Mouse (Mus musculus) hindbrain, embryonic 12.5 days (tissue): ENCODE data around the gene Pou2f1. TPM values are rescaled to one million over a fixed set of nuclear protein-coding genes. Genes with fewer than 3 reads are reported as not detected.

Experiments
- ATAC-seq: fragments of 200-750 bp; cut with Nextera tagmentation; 2 replicates; pipeline ENCODE4 v1.8.0; 2017; ENCODE audit warnings: moderate TSS enrichment; ENCODE audit not compliant: low FRiP score
- H3K27ac ChIP-seq: fragments of 300-500 bp; sonication (generic); 2 replicates; pipeline ENCODE4 v1.5.1; 2016; ENCODE audit warnings: mild to moderate bottlenecking
- H3K27me3 ChIP-seq: fragments of 300-500 bp; sonication (generic); 2 replicates; pipeline ENCODE4 v1.6.1; 2016; ENCODE audit warnings: mild to moderate bottlenecking
- H3K36me3 ChIP-seq: fragments of 300-500 bp; sonication (generic); 2 replicates; pipeline ENCODE4 v1.6.1; 2016; ENCODE audit warnings: mild to moderate bottlenecking
- H3K4me1 ChIP-seq: fragments of 300-500 bp; sonication (generic); 2 replicates; pipeline ENCODE4 v1.6.1; 2016
- H3K4me2 ChIP-seq: fragments of 300-500 bp; sonication (generic); replicated peaks from 2 replicates; pipeline ENCODE4 v1.6.1; 2016; ENCODE audit warnings: mild to moderate bottlenecking
- H3K4me3 ChIP-seq: fragments of 300-500 bp; sonication (generic); 2 replicates; pipeline ENCODE4 v1.5.1; 2016; ENCODE audit warnings: mild to moderate bottlenecking
- H3K9ac ChIP-seq: fragments of 300-500 bp; sonication (generic); 2 replicates; pipeline ENCODE4 v1.6.1; 2016; ENCODE audit warnings: mild to moderate bottlenecking, moderate library complexity
- H3K9me3 ChIP-seq: fragments of 300-500 bp; sonication (generic); replicated peaks from 2 replicates; pipeline ENCODE4 v1.6.1; 2016; ENCODE audit warnings: mild to moderate bottlenecking
- WGBS: fragments of 180-500 bp; shearing (Covaris S2); methylation state at CpG from one replicate; pipeline ENCODE4 v1.1.7; 2016; 5-methylcytosine and 5-hydroxymethylcytosine counted together
- polyA plus RNA-seq: library from polyadenylated mRNA; unstranded; fragments of >200 nt; fragmentation: Nextera tagmentation; extraction: Ambion mirVana; gene quantifications from 2 replicates; pipeline ENCODE4 v1.2.1, GENCODE M21; 2016

Gene Pou2f1
- polyA plus RNA-seq, 1 experiment from 2014 or later: 21.0 TPM

DNA sequence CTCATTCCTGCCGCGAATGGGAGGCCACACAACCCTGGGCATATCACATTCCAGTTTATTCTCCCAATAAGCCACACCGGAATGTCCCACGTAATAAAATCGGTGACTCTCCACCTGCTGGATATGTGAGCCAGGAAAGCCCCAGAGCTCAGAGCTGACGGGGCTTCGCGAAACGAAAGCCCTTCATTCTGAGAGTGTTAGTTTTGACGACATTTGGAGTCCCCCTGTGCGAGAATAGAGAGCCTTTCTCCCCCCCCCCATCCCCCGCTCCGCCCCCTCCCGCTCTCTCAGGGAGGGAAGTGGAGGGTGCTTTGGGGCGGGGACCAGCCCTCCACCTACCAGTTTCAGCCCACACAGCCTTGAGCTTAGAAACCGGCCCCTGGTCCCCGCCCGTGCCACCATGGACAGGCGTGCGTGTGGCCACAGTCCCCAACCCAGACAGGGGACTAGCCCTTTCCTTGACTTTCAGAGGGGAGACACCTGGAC is 158.0 kb downstream of the Pou2f1 start:
- Histone ChIP-seq H3K36me3 (no peaks in the 10 kb centered on the region), H3K4me1 (peaks cover 23% of the 10 kb centered on the region), H3K27ac (no peak overlapping the region), H3K9ac (peak overlapping the region; percentile 67), H3K4me2 (peak overlapping the region; percentile 100), H3K27me3 (peaks cover 60% of the 10 kb centered on the region), H3K4me3 (peak overlapping the region; percentile 47), H3K9me3 (no peaks in the 10 kb centered on the region)
- ATAC-seq: peak; percentile 63
- WGBS: 2% methylated on average over 18 of the region's 20 CpGs

GRCm38 (mm10) chr1:165843586-165843985 is 158.9 kb downstream of the Pou2f1 start:
- H3K27ac ChIP-seq: no peak overlapping the region
- no peak for ATAC-seq
- H3K9ac ChIP-seq: no peak overlapping the region
- no peaks in the 10 kb centered on the region for H3K36me3 ChIP-seq
- no peak overlapping the region for H3K4me3 ChIP-seq
- peaks cover 23% of the 10 kb centered on the region for H3K4me1 ChIP-seq
- no peak overlapping the region for H3K4me2 ChIP-seq
- WGBS: 67% methylated on average over 3 of the region's 3 CpGs
- H3K27me3 ChIP-seq: peaks cover 65% of the 10 kb centered on the region
- no peaks in the 10 kb centered on the region for H3K9me3 ChIP-seq

DNA sequence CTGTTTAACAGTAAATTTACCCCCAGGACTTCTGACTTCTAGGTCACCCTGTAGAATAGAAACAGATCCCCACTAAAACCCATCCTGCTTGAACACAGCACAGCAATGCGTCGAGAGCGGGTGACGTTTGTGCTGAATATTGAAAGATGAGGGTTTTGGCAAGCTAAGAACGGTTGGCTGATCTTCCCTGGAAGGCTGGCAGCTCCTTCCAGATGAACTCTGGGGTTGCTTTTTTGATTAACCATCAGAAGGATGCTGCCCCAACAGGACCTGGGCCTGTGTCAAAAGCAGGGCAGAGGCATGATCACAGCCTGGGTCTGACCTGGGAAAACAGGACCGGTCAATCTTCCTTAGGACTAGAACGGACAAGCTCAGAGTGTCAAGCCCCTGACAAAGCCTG is 160.3 kb downstream of the Pou2f1 start:
- WGBS: 59% methylated on average over 7 of the region's 7 CpGs
- H3K4me2 ChIP-seq: no peak overlapping the region
- no peak overlapping the region for H3K27ac ChIP-seq
- no peaks in the 10 kb centered on the region for H3K9me3 ChIP-seq
- no peaks in the 10 kb centered on the region for H3K36me3 ChIP-seq
- peaks cover 60% of the 10 kb centered on the region for H3K27me3 ChIP-seq
- no peak for ATAC-seq
- peaks cover 32% of the 10 kb centered on the region for H3K4me1 ChIP-seq
- H3K9ac ChIP-seq: no peak overlapping the region
- no peak overlapping the region for H3K4me3 ChIP-seq

GRCm38 (mm10) chr1:165840548-165841230 is 161.8 kb downstream of the Pou2f1 start:
- Histone ChIP-seq H3K27me3 (peaks cover 51% of the 10 kb centered on the region), H3K4me3 (peak overlapping the region; percentile 32), H3K9ac (peak overlapping the region; percentile 52), H3K9me3 (no peaks in the 10 kb centered on the region), H3K4me1 (peaks cover 43% of the 10 kb centered on the region), H3K36me3 (no peaks in the 10 kb centered on the region), H3K27ac (no peak overlapping the region), H3K4me2 (peak overlapping the region; percentile 61)
- WGBS: 8% methylated on average over 31 of the region's 31 CpGs
- peak; percentile 32; the same call in 1 of the 2 replicates for ATAC-seq

GRCm38 (mm10) chr1:165839201-165839600 is 163.3 kb downstream of the Pou2f1 start:
- H3K36me3 ChIP-seq: no peaks in the 10 kb centered on the region
- no peak overlapping the region for H3K9ac ChIP-seq
- no peak overlapping the region for H3K27ac ChIP-seq
- 75% methylated on average over 4 of the region's 4 CpGs for WGBS
- ATAC-seq: no peak
- H3K9me3 ChIP-seq: no peaks in the 10 kb centered on the region
- no peak overlapping the region for H3K4me3 ChIP-seq
- peaks cover 38% of the 10 kb centered on the region for H3K4me1 ChIP-seq
- no peak overlapping the region for H3K4me2 ChIP-seq
- peaks cover 39% of the 10 kb centered on the region for H3K27me3 ChIP-seq

GRCm38 (mm10) chr1:165837546-165837945 is 164.9 kb downstream of the Pou2f1 start:
- Histone ChIP-seq H3K4me3 (no peak overlapping the region), H3K9me3 (no peaks in the 10 kb centered on the region), H3K4me2 (no peak overlapping the region), H3K27ac (peak overlapping the region; percentile 62), H3K36me3 (no peaks in the 10 kb centered on the region), H3K9ac (no peak overlapping the region), H3K4me1 (peaks cover 48% of the 10 kb centered on the region), H3K27me3 (peaks cover 24% of the 10 kb centered on the region)
- WGBS: 33% methylated on average over 8 of the region's 8 CpGs
- ATAC-seq: no peak

DNA sequence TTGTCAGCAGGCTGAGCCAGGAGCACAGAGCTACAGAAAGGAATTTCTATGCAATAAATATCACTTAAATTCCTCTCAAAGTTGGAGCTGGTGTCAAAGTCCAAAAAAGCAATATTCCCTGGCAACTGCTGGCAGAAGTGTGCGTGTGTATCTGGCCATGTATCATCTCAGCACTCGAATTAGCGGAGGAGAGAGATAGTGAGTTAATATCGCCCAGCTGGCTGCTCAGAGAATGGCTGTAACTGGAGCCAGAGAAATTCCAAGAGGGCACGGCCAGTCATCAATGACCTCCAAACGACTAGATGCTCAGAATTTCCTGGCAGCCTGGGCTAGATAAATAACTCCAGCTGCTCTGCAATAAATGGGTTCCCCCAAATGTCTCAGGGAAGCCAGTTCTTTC is 166.0 kb downstream of the Pou2f1 start:
- Histone ChIP-seq H3K4me3 (no peak overlapping the region), H3K9ac (no peak overlapping the region), H3K27me3 (peaks cover 18% of the 10 kb centered on the region), H3K36me3 (no peaks in the 10 kb centered on the region), H3K4me1 (peaks cover 48% of the 10 kb centered on the region), H3K27ac (peak overlapping the region; percentile 40; the same call in 1 of the 2 replicates), H3K4me2 (no peak overlapping the region), H3K9me3 (no peaks in the 10 kb centered on the region)
- no peak for ATAC-seq
- WGBS: 28% methylated on average over 6 of the region's 6 CpGs

DNA sequence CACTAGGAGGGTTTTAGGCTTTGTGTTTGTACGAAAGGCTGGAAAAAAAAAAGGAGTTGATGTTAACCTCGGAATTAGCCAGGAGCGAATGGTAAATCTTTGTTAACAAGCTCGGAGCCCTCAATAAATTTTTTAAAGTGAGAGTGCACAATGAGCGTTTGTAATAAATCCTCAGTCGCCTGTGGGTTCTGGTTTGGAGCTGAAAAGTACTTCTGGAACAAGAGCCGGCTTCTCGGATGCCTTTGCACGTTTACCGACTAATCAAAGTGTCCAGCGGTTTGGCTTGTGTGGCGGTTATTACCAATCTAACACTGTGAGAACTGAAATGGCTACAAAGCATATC is 167.9 kb downstream of the Pou2f1 start:
- ATAC-seq: no peak
- Histone ChIP-seq H3K4me1 (peaks cover 39% of the 10 kb centered on the region), H3K27ac (peak overlapping the region; percentile 80), H3K36me3 (no peaks in the 10 kb centered on the region), H3K4me2 (peak overlapping the region; percentile 40), H3K9me3 (no peaks in the 10 kb centered on the region), H3K4me3 (0 out of 2 replicates have a peak overlapping the region, but pooled peaks have one; percentile 1), H3K9ac (no peak overlapping the region), H3K27me3 (peaks cover 12% of the 10 kb centered on the region)
- 28% methylated on average over 12 of the region's 12 CpGs for WGBS

- H3K27me3 ChIP-seq: peaks cover 7% of the 10 kb centered on the region; the same call in 1 of the 2 replicates
- H3K9ac ChIP-seq: no peak overlapping the region
- peaks cover 39% of the 10 kb centered on the region for H3K4me1 ChIP-seq
- H3K36me3 ChIP-seq: no peaks in the 10 kb centered on the region
- H3K9me3 ChIP-seq: no peaks in the 10 kb centered on the region
- H3K4me3 ChIP-seq: 0 out of 2 replicates have a peak overlapping the region, but pooled peaks have one; percentile 1
- ATAC-seq: peak; percentile 88
- peak overlapping the region; percentile 80 for H3K27ac ChIP-seq
- WGBS: 16% methylated on average over 17 of the region's 17 CpGs
- peak overlapping the region; percentile 40 for H3K4me2 ChIP-seq
Observed at GRCm38 (mm10) chr1:165833910-165834632, 168.4 kb downstream of the Pou2f1 start.

GRCm38 (mm10) chr1:165833244-165833643 is 169.2 kb downstream of the Pou2f1 start:
- WGBS: 27% methylated on average over 4 of the region's 4 CpGs
- ATAC-seq: peak; percentile 27; the same call in 1 of the 2 replicates
- H3K27me3 ChIP-seq: 0 out of 2 replicates have a peak, but pooled peaks cover 5% of the 10 kb centered on the region
- peak overlapping the region; percentile 70 for H3K27ac ChIP-seq
- no peak overlapping the region for H3K9ac ChIP-seq
- no peak overlapping the region for H3K4me2 ChIP-seq
- no peaks in the 10 kb centered on the region for H3K36me3 ChIP-seq
- H3K4me1 ChIP-seq: peaks cover 39% of the 10 kb centered on the region
- no peaks in the 10 kb centered on the region for H3K9me3 ChIP-seq
- H3K4me3 ChIP-seq: no peak overlapping the region

DNA sequence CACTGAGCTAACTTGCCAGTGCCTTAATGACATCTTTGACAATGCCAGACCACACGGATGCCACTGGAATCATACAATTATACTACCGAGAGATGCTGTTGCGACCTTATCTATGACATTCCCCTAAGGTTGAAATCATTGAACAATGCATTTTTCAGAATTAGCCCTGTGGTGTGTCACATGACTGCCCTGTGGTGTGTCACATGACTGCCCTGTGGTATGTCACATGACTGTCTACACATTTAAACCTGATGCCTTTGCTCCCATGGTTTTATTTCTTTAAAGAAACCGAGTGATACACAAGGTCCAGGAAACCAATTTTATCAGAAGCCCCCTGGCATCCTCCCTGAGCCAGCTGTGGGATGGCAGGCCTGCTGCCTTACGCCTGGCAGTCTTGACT is 172.6 kb downstream of the Pou2f1 start:
- Histone ChIP-seq H3K4me3 (no peak overlapping the region), H3K4me2 (no peak overlapping the region), H3K36me3 (no peaks in the 10 kb centered on the region), H3K9ac (no peak overlapping the region), H3K27me3 (no peaks in the 10 kb centered on the region), H3K9me3 (no peaks in the 10 kb centered on the region), H3K4me1 (peaks cover 17% of the 10 kb centered on the region), H3K27ac (no peak overlapping the region)
- ATAC-seq: no peak
- 92% methylated on average over 5 of the region's 5 CpGs for WGBS

GRCm38 (mm10) chr1:165828615-165829014 is 173.9 kb downstream of the Pou2f1 start:
- H3K4me1 ChIP-seq: peaks cover 5% of the 10 kb centered on the region
- H3K4me3 ChIP-seq: no peak overlapping the region
- no peaks in the 10 kb centered on the region for H3K9me3 ChIP-seq
- H3K36me3 ChIP-seq: no peaks in the 10 kb centered on the region
- ATAC-seq: no peak
- 91% methylated on average over 6 of the region's 6 CpGs for WGBS
- no peak overlapping the region for H3K27ac ChIP-seq
- H3K9ac ChIP-seq: no peak overlapping the region
- no peaks in the 10 kb centered on the region for H3K27me3 ChIP-seq
- no peak overlapping the region for H3K4me2 ChIP-seq
